ENCODE assay signal across 16 mouse cellular contexts in genomic region chr15:98614971-98615370, GRCm38 (mm10). TPM values are rescaled to one million over a fixed set of nuclear protein-coding genes. Genes with fewer than 3 reads are reported as not detected.
DNase-seq lines count a peak whose midpoint lies in the region; ATAC-seq and TF ChIP-seq lines count a peak whose summit lies in the region.
"Had no signal": no experiment of that assay in that cellular context is flagged by ENCODE, and none has a peak within 500 bp of the region (broad histone marks: within the 10 kb centered on the region; RNA-seq: fewer than 3 reads in every experiment).

No protein-coding gene starts in this region.

- no peak for DNase-seq in heart, adult 11 months
- DNase-seq in lung, embryonic 14.5 days = no peak
- DNase-seq in lung, postnatal 25 days (ENCODE audit: low spot score) = no peak
- DNase-seq in kidney, adult 9 months = peak; percentile 76
- no peak for DNase-seq in spleen, postnatal 36 days (ENCODE audit: low spot score in 2 of 2)
- no peak for DNase-seq in adrenal gland, adult 18-20 months (ENCODE audit: low spot score in 2 of 2)
- DNase-seq: B cell, adult 2 months; layer of hippocampus, adult 9-11 months; thymus, postnatal 14 days had no signal

- no peaks in the 10 kb centered on the region for H3K27me3 ChIP-seq in heart, embryonic 11.5 days (ENCODE audit: control insufficient read depth, insufficient read depth, low read length)
- no peaks in the 10 kb centered on the region for H3K27me3 ChIP-seq in lung, embryonic 14.5 days (ENCODE audit: insufficient read depth, low read length)
- no peaks in the 10 kb centered on the region for H3K27me3 ChIP-seq in small intestine, adult 2 months (ENCODE audit: control insufficient read depth, insufficient read depth, low read length)
- H3K27me3 ChIP-seq: hindbrain, embryonic 15.5 days had no signal

- 48% methylated on average over 6 of the region's 6 CpGs for WGBS in heart, embryonic 11.5 days (ENCODE audit: insufficient replicate concordance)
- WGBS in lung, embryonic 14.5 days = 42% methylated on average over 6 of the region's 6 CpGs
- WGBS in small intestine, adult 2 months = 22% methylated on average over 6 of the region's 6 CpGs

- no peak for TF ChIP-seq CTCF in lung, embryonic 14.5 days (IDR thresholded peaks at IDR 0.05; ENCODE audit: low read depth)
- no peak for TF ChIP-seq CTCF in small intestine, adult 2 months (IDR thresholded peaks at IDR 0.05; ENCODE audit: extremely low read depth, insufficient read length, insufficient replicate concordance, low read depth, low read length)

- ATAC-seq in heart, embryonic 11.5 days (replicated peaks; ENCODE audit: insufficient number of reproducible peaks, low FRiP score, low TSS enrichment) = no peak
- no peak for ATAC-seq in lung, embryonic 14.5 days (ENCODE audit: insufficient read depth)
- ATAC-seq: midbrain, embryonic 16.5 days had no signal

- 0 out of 2 replicates have a peak overlapping the region, but pooled peaks have one; percentile 10 for H3K27ac ChIP-seq in heart, embryonic 11.5 days (ENCODE audit: low read depth, low read length)
- peak overlapping the region; percentile 51; the same call in 1 of the 2 replicates for H3K27ac ChIP-seq in lung, embryonic 14.5 days (ENCODE audit: low read depth)
- peak overlapping the region; percentile 89 for H3K27ac ChIP-seq in small intestine, adult 2 months (ENCODE audit: insufficient read depth, low read depth, low read length)
- H3K27ac ChIP-seq: hindbrain, embryonic 15.5 days had no signal

- H3K9me3 ChIP-seq in heart, embryonic 11.5 days (replicated peaks; ENCODE audit: control insufficient read depth, low read length) = no peaks in the 10 kb centered on the region
- H3K9me3 ChIP-seq in lung, embryonic 14.5 days (ENCODE audit: low read depth, low read length) = no peaks in the 10 kb centered on the region
- H3K9me3 ChIP-seq: hindbrain, embryonic 15.5 days had no signal

- no peaks in the 10 kb centered on the region for H3K36me3 ChIP-seq in heart, embryonic 11.5 days (ENCODE audit: control insufficient read depth, insufficient read depth, low read length)
- H3K36me3 ChIP-seq in lung, embryonic 14.5 days (ENCODE audit: insufficient read depth) = no peaks in the 10 kb centered on the region
- H3K36me3 ChIP-seq in small intestine, adult 2 months (ENCODE audit: control insufficient read depth, insufficient read depth, low read length) = no peaks in the 10 kb centered on the region
- H3K36me3 ChIP-seq: G1E; hindbrain, embryonic 15.5 days had no signal

- peak; percentile 34; the same call in 1 of the 2 replicates for TF ChIP-seq POLR2A in small intestine, adult 2 months (IDR thresholded peaks at IDR 0.05; ENCODE audit: low read depth, low read length)

- no peak overlapping the region for H3K4me2 ChIP-seq in heart, embryonic 11.5 days
- H3K4me2 ChIP-seq in lung, embryonic 14.5 days = no peak overlapping the region
- H3K4me2 ChIP-seq: hindbrain, embryonic 15.5 days had no signal

- no peak overlapping the region for H3K9ac ChIP-seq in heart, embryonic 11.5 days (ENCODE audit: low read depth, low read length)
- no peak overlapping the region for H3K9ac ChIP-seq in lung, embryonic 14.5 days
- H3K9ac ChIP-seq: hindbrain, embryonic 15.5 days had no signal

- H3K4me3 ChIP-seq in heart, embryonic 11.5 days (ENCODE audit: low read depth, low read length) = no peak overlapping the region
- no peak overlapping the region for H3K4me3 ChIP-seq in lung, embryonic 14.5 days (ENCODE audit: low read depth, low read length)
- H3K4me3 ChIP-seq in small intestine, adult 2 months (ENCODE audit: low read depth, low read length) = peak overlapping the region; percentile 18; the same call in 1 of the 2 replicates
- H3K4me3 ChIP-seq: hindbrain, embryonic 15.5 days had no signal

- H3K4me1 ChIP-seq in heart, embryonic 11.5 days (ENCODE audit: control insufficient read depth, insufficient read depth, low read length) = peaks cover 30% of the 10 kb centered on the region
- no peaks in the 10 kb centered on the region for H3K4me1 ChIP-seq in lung, embryonic 14.5 days (ENCODE audit: insufficient read depth)
- H3K4me1 ChIP-seq in small intestine, adult 2 months (ENCODE audit: control insufficient read depth, insufficient read depth, insufficient read length, low read length) = peaks cover 9% of the 10 kb centered on the region

RNA-seq across cellular contexts. Expression of gene Adcy6, which starts 5.1 kb away (rescaled TPM):
- 24.5 and 34.8 TPM in 2 replicates for polyA plus RNA-seq in heart, embryonic 11.5 days (2014; fragmentation: Nextera tagmentation; extraction: Ambion mirVana)
- polyA plus RNA-seq in lung, embryonic 14.5 days (2014; fragmentation: Nextera tagmentation; extraction: Ambion mirVana) = 20.5 and 21.8 TPM in 2 replicates
- 55.9 and 89.2 TPM in 2 replicates for polyA plus RNA-seq in small intestine, adult 2 months (2012; rRNA removed)
- total RNA-seq in adrenal gland, adult 18-20 months (2021) = 10 to 100 TPM; 48.7 to 83.1 TPM
- polyA plus RNA-seq: G1E had no signal

RNA-seq across cellular contexts. Expression of gene Cacnb3, which starts 15.7 kb away (rescaled TPM):
- polyA plus RNA-seq in heart, embryonic 11.5 days (2014; fragmentation: Nextera tagmentation; extraction: Ambion mirVana) = 9.8 and 9.9 TPM in 2 replicates
- 24.6 and 28.9 TPM in 2 replicates for polyA plus RNA-seq in lung, embryonic 14.5 days (2014; fragmentation: Nextera tagmentation; extraction: Ambion mirVana)
- polyA plus RNA-seq in small intestine, adult 2 months (2012; rRNA removed) = 19.1 and 40.2 TPM in 2 replicates
- 10 to 100 TPM; 11.9 to 14.3 TPM for total RNA-seq in adrenal gland, adult 18-20 months (2021)

RNA-seq across cellular contexts. Expression of gene 4930415O20Rik, which starts 44.2 kb away (rescaled TPM):
- 0.73 and 1.0 TPM in 2 replicates for polyA plus RNA-seq in heart, embryonic 11.5 days (2014; fragmentation: Nextera tagmentation; extraction: Ambion mirVana)
- polyA plus RNA-seq in lung, embryonic 14.5 days (2014; fragmentation: Nextera tagmentation; extraction: Ambion mirVana) = 0.50 TPM in 1 of 2 replicates, not detected in the other
- polyA plus RNA-seq in small intestine, adult 2 months (2012; rRNA removed) = 0.46 and 2.7 TPM in 2 replicates
- total RNA-seq in adrenal gland, adult 18-20 months (2021) = 1 to 10 TPM in 1 of 2 experiments, not detected in 1; 1.2 TPM
- total RNA-seq: G1E; left cerebral cortex, postnatal 4 days had no signal
- polyA plus RNA-seq: G1E; hindbrain, embryonic 15.5 days; lung, embryonic 16.5 days; midbrain, embryonic 16.5 days had no signal

RNA-seq across cellular contexts. Expression of gene Ccnt1, which starts 44.2 kb away (rescaled TPM):
- 38.1 and 42.3 TPM in 2 replicates for polyA plus RNA-seq in heart, embryonic 11.5 days (2014; fragmentation: Nextera tagmentation; extraction: Ambion mirVana)
- polyA plus RNA-seq in lung, embryonic 14.5 days (2014; fragmentation: Nextera tagmentation; extraction: Ambion mirVana) = 57.7 and 58.5 TPM in 2 replicates
- 3.6 and 5.2 TPM in 2 replicates for polyA plus RNA-seq in small intestine, adult 2 months (2012; rRNA removed)
- 10 to 100 TPM; 52.5 to 65.9 TPM for total RNA-seq in adrenal gland, adult 18-20 months (2021)

RNA-seq across cellular contexts. Expression of gene Ddx23, which starts 47.7 kb away (rescaled TPM):
- 11.2 and 19.6 TPM in 2 replicates for polyA plus RNA-seq in heart, embryonic 11.5 days (2014; fragmentation: Nextera tagmentation; extraction: Ambion mirVana)
- polyA plus RNA-seq in lung, embryonic 14.5 days (2014; fragmentation: Nextera tagmentation; extraction: Ambion mirVana) = 27.2 and 28.7 TPM in 2 replicates
- 13.6 and 24.3 TPM in 2 replicates for polyA plus RNA-seq in small intestine, adult 2 months (2012; rRNA removed)
- total RNA-seq in adrenal gland, adult 18-20 months (2021) = 10 to 100 TPM; 80.7 to 83.8 TPM

Comparison
In these comparisons a context has a peak if more than half of its experiments do, and no peak if none do; other contexts are left out.
1. H3K27ac ChIP-seq: peak in every context shown above with its lines; median percentile 89 in small intestine, adult 2 months; 51 in lung, embryonic 14.5 days; 10 in heart, embryonic 11.5 days.